Mouse (Mus musculus) embryonic facial prominence, embryonic 12.5 days (tissue): ENCODE data around the gene Tmprss3. TPM values are rescaled to one million over a fixed set of nuclear protein-coding genes. Genes with fewer than 3 reads are reported as not detected.

Experiments
- ATAC-seq: fragments of 200-750 bp; cut with Nextera tagmentation; 2 replicates; pipeline ENCODE4 v1.8.0; 2017; ENCODE audit not compliant: insufficient number of reproducible peaks, insufficient read depth, low FRiP score, low TSS enrichment
- H3K27ac ChIP-seq: fragments of 300-500 bp; sonication (generic); 2 replicates; pipeline ENCODE4 v1.5.1; 2016; ENCODE audit warnings: mild to moderate bottlenecking
- H3K27me3 ChIP-seq: fragments of 300-500 bp; sonication (generic); 2 replicates; pipeline ENCODE4 v1.6.1; 2016; ENCODE audit warnings: mild to moderate bottlenecking, moderate library complexity
- H3K36me3 ChIP-seq: fragments of 300-500 bp; sonication (generic); 2 replicates; pipeline ENCODE4 v1.6.1; 2016; ENCODE audit warnings: mild to moderate bottlenecking
- H3K4me1 ChIP-seq: fragments of 300-500 bp; sonication (generic); 2 replicates; pipeline ENCODE4 v1.6.1; 2016
- H3K4me2 ChIP-seq: fragments of 300-500 bp; sonication (generic); replicated peaks from 2 replicates; pipeline ENCODE4 v1.6.1; 2016; ENCODE audit warnings: mild to moderate bottlenecking, moderate library complexity
- H3K4me3 ChIP-seq: fragments of 300-500 bp; sonication (generic); 2 replicates; pipeline ENCODE4 v1.5.1; 2016; ENCODE audit warnings: mild to moderate bottlenecking
- H3K9ac ChIP-seq: fragments of 300-500 bp; sonication (generic); 2 replicates; pipeline ENCODE4 v1.6.1; 2016; ENCODE audit warnings: mild to moderate bottlenecking, moderate library complexity
- H3K9me3 ChIP-seq: fragments of 300-500 bp; sonication (generic); 2 replicates; pipeline ENCODE4 v1.6.1; 2016; ENCODE audit warnings: mild to moderate bottlenecking, moderate library complexity
- WGBS: fragments of 180-500 bp; shearing (Covaris S2); methylation state at CpG from one replicate; pipeline ENCODE4 v1.1.7; 2016; 5-methylcytosine and 5-hydroxymethylcytosine counted together
- polyA plus RNA-seq: library from polyadenylated mRNA; unstranded; fragments of >200 nt; fragmentation: Nextera tagmentation; extraction: Ambion mirVana; gene quantifications from 2 replicates; pipeline ENCODE4 v1.2.1, GENCODE M21; 2016

Tmprss3 gene
- polyA plus RNA-seq, 1 experiment from 2014 or later = 0.05 TPM

GRCm38 (mm10) chr17:31153785-31154184 lies 45.0 kb downstream of the Tmprss3 start:
- Histone ChIP-seq H3K4me3 (no peak overlapping the region), H3K4me2 (no peak overlapping the region), H3K27ac (no peak overlapping the region), H3K9ac (no peak overlapping the region), H3K27me3 (no peaks in the 10 kb centered on the region), H3K36me3 (no peaks in the 10 kb centered on the region), H3K9me3 (no peaks in the 10 kb centered on the region), H3K4me1 (no peaks in the 10 kb centered on the region)
- WGBS = 74% methylated on average over 8 of the region's 8 CpGs
- no peak for ATAC-seq

- Histone ChIP-seq H3K36me3 (no peaks in the 10 kb centered on the region), H3K4me2 (no peak overlapping the region), H3K27ac (no peak overlapping the region), H3K4me1 (no peaks in the 10 kb centered on the region), H3K4me3 (no peak overlapping the region), H3K9me3 (no peaks in the 10 kb centered on the region), H3K9ac (no peak overlapping the region), H3K27me3 (no peaks in the 10 kb centered on the region)
- no peak for ATAC-seq
- WGBS = 79% methylated on average over 9 of the region's 9 CpGs
These were observed 45.7 kb downstream of the Tmprss3 start for GRCm38 (mm10) chr17:31152966-31153499.

- Histone ChIP-seq H3K9ac (no peak overlapping the region), H3K4me1 (no peaks in the 10 kb centered on the region), H3K27me3 (no peaks in the 10 kb centered on the region), H3K9me3 (no peaks in the 10 kb centered on the region), H3K4me3 (no peak overlapping the region), H3K36me3 (no peaks in the 10 kb centered on the region), H3K4me2 (no peak overlapping the region), H3K27ac (no peak overlapping the region)
- no peak for ATAC-seq
- 53% methylated on average over 5 of the region's 5 CpGs for WGBS
These were observed 46.3 kb downstream of the Tmprss3 start for GRCm38 (mm10) chr17:31152512-31152911.

DNA sequence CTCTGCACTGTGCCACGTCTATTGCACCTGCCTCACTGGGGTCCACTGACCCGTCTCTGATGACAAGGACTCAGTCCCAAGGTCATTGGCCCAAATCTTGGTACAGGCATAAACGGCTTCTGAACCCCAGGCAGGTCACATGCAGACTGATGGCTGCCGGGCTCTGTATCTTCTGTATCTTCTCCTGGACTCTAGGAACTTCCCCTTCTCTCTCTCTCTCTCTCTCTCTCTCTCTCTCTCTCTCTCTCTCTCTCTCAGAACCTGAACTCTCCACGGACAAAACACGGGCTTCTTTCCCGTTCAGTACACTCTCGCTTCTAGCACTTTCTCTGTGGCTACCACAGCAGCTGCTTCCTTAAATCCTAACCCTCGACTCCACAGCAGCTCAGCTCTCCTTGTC lies 52.8 kb downstream of the Tmprss3 start:
- no peaks in the 10 kb centered on the region for H3K4me1 ChIP-seq
- peaks cover 3% of the 10 kb centered on the region; the same call in 1 of the 2 replicates for H3K9me3 ChIP-seq
- H3K4me3 ChIP-seq = no peak overlapping the region
- H3K27me3 ChIP-seq = no peaks in the 10 kb centered on the region
- 84% methylated on average over 9 of the region's 9 CpGs for whole genome bisulfite sequencing
- no peaks in the 10 kb centered on the region for H3K36me3 ChIP-seq
- H3K9ac ChIP-seq = no peak overlapping the region
- no peak overlapping the region for H3K4me2 ChIP-seq
- no peak for ATAC-seq
- H3K27ac ChIP-seq = no peak overlapping the region

- Histone ChIP-seq H3K4me1 (no peaks in the 10 kb centered on the region), H3K27ac (no peak within 1 kb of the TSS), H3K36me3 (no peaks in the 10 kb centered on the region), H3K27me3 (no peaks in the 10 kb centered on the region), H3K9me3 (peaks cover 3% of the 10 kb centered on the region; the same call in 1 of the 2 replicates), H3K4me3 (no peak within 1 kb of the TSS), H3K9ac (no peak within 1 kb of the TSS), H3K4me2 (no peak within 1 kb of the TSS)
- 73% methylated on average over 15 of the region's 15 CpGs for WGBS
- no peak for ATAC-seq
These were observed 54.4 kb downstream of the Tmprss3 start, which contains the start of gene Tff2 for GRCm38 (mm10) chr17:31144040-31145037. Gene Tff2 (minus strand): TSS chr17:31144282.

- H3K4me3 ChIP-seq = no peak overlapping the region
- 89% methylated on average over 7 of the region's 7 CpGs for WGBS
These were observed 56.7 kb downstream of the Tmprss3 start for GRCm38 (mm10) chr17:31142116-31142515.

DNA sequence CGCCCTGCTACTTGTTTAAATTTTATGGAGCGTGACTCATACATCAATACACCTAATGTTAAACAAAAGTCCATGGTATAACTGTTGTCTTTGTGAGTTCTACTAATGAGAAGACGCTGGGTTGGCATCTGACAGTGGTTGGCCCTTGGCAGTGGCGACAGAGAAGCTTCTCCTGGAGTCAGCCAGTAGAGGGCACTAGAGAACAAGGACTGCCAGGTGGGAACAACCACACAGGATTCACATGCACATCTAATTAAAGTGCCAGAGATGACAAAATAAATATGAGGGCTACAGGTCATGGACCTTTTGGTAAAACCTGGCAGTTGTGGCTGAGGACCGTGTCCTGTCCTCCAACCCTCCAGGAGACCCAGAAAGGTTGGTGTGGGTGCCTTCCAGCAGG lies 60.4 kb downstream of the Tmprss3 start:
- H3K9ac ChIP-seq = no peak overlapping the region
- no peak overlapping the region for H3K4me3 ChIP-seq
- no peaks in the 10 kb centered on the region for H3K4me1 ChIP-seq
- WGBS = 19% methylated on average over 5 of the region's 5 CpGs
- H3K27ac ChIP-seq = no peak overlapping the region
- H3K9me3 ChIP-seq = no peaks in the 10 kb centered on the region
- no peak for ATAC-seq
- H3K4me2 ChIP-seq = no peak overlapping the region
- H3K36me3 ChIP-seq = no peaks in the 10 kb centered on the region
- no peaks in the 10 kb centered on the region for H3K27me3 ChIP-seq

More at GRCm38 (mm10) chr17:31142116-31142515, 56.7 kb downstream of the Tmprss3 start:
- no peaks in the 10 kb centered on the region for H3K36me3 ChIP-seq
- no peak overlapping the region for H3K4me2 ChIP-seq
- no peak overlapping the region for H3K9ac ChIP-seq
- no peaks in the 10 kb centered on the region for H3K4me1 ChIP-seq
- H3K9me3 ChIP-seq = peaks cover 3% of the 10 kb centered on the region; the same call in 1 of the 2 replicates
- ATAC-seq = no peak
- H3K27me3 ChIP-seq = no peaks in the 10 kb centered on the region
- no peak overlapping the region for H3K27ac ChIP-seq

- Histone ChIP-seq H3K4me2 (no peak overlapping the region), H3K36me3 (no peaks in the 10 kb centered on the region), H3K4me1 (no peaks in the 10 kb centered on the region), H3K4me3 (no peak overlapping the region), H3K9me3 (no peaks in the 10 kb centered on the region), H3K27me3 (no peaks in the 10 kb centered on the region), H3K27ac (no peak overlapping the region), H3K9ac (no peak overlapping the region)
- ATAC-seq = no peak
- 81% methylated on average over 1 of the region's 1 CpGs for WGBS
These were observed 62.0 kb downstream of the Tmprss3 start for GRCm38 (mm10) chr17:31136821-31137220.

DNA sequence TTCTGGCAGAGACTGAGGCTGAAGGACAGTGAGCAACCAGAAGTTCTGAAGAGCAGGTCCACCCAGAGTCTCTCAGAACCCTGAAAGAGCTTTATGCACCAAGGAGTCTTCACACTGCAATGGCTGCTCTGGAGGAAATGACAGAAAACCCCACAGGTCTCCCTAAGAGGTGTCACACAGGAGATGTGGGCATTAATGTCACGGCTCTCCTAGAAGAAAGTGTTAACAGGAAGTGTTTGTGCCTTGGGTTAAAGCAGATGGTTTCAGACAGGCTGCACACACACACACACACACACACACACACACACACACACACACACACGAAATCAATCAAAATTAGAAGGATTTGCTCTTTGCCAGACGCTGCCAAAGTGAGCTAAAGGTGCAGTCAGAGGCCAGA lies 62.5 kb downstream of the Tmprss3 start:
- no peaks in the 10 kb centered on the region for H3K27me3 ChIP-seq
- H3K9ac ChIP-seq = no peak overlapping the region
- WGBS = 48% methylated on average over 3 of the region's 3 CpGs
- ATAC-seq = no peak
- no peaks in the 10 kb centered on the region for H3K9me3 ChIP-seq
- no peak overlapping the region for H3K4me3 ChIP-seq
- no peak overlapping the region for H3K27ac ChIP-seq
- no peak overlapping the region for H3K4me2 ChIP-seq
- no peaks in the 10 kb centered on the region for H3K36me3 ChIP-seq
- H3K4me1 ChIP-seq = no peaks in the 10 kb centered on the region

DNA sequence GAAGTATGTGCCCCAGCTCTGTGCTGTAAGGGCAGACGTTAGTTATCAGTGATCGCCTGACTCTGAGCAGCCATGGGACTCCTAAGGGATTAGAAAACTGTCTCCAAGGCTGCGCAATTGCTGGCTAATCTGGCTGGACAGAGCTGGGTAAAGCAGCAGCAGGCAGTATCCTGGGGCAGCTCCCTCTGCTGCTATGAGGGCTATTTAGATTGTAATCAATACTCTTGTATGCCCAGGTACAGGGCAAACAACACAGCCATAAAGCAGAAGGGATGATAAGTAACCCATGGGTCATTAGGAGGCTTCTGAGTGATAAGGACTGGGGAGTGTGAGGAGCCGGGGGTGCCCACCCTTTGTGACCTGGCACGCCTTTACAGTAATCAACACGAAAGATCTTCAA lies 63.9 kb downstream of the Tmprss3 start:
- H3K36me3 ChIP-seq = no peaks in the 10 kb centered on the region
- ATAC-seq = no peak
- H3K27ac ChIP-seq = no peak overlapping the region
- no peaks in the 10 kb centered on the region for H3K4me1 ChIP-seq
- no peak overlapping the region for H3K4me2 ChIP-seq
- no peaks in the 10 kb centered on the region for H3K9me3 ChIP-seq
- no peaks in the 10 kb centered on the region for H3K27me3 ChIP-seq
- no peak overlapping the region for H3K4me3 ChIP-seq
- H3K9ac ChIP-seq = no peak overlapping the region
- WGBS = 82% methylated on average over 6 of the region's 6 CpGs

DNA sequence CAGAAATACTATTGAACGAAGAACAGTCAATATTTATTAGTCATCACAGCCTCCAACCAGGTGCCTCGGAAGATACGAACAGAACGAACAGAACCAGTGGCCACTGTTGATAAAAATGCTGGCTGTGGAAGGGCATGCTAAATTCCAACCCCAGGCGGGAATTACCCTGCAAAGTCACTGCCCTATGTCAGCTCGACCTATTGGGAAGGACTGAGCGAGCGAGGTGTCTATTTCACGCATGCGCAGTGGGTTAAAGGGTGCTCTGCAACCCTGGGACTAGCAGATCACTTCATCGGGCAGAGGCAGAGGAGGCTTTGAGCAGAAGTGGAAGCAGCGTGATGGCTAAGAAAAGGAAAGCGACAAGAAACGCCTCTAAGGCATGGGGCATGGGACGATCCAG lies 65.0 kb downstream of the Tmprss3 start:
- H3K4me2 ChIP-seq = no peak overlapping the region
- no peaks in the 10 kb centered on the region for H3K36me3 ChIP-seq
- H3K9me3 ChIP-seq = no peaks in the 10 kb centered on the region
- H3K4me1 ChIP-seq = 0 out of 2 replicates have a peak, but pooled peaks cover 2% of the 10 kb centered on the region
- WGBS = 75% methylated on average over 15 of the region's 15 CpGs
- no peak overlapping the region for H3K4me3 ChIP-seq
- H3K27ac ChIP-seq = no peak overlapping the region
- no peak overlapping the region for H3K9ac ChIP-seq
- ATAC-seq = no peak
- no peaks in the 10 kb centered on the region for H3K27me3 ChIP-seq

DNA sequence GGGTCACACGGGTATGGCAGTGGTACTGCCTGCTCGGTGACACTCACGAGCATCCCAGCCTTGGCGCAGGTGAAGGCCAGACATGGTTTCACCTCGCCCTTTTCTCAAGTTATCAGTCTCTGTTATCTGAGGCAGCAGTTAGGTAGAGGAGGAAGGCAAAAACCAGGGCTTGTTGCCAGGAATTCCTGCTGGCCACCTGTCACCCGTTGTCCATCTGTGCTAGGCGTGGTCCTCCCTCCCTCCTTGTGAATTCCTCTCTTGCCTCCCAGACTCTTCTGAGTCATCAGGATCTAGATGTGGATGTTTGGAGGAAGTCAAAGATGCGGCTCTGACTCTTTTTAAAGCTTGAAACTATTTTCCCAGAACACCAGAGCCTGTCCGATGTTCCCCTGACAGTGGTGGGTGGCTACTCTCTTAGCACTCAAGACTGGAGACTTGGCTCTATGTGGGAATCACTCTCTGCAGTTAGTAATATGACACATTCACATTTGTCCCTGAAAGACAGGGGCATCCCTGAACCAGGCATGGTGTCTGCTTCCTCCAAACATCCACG lies 67.4 kb downstream of the Tmprss3 start:
- Histone ChIP-seq H3K27ac (no peak overlapping the region), H3K9me3 (no peaks in the 10 kb centered on the region), H3K4me3 (no peak overlapping the region), H3K4me2 (no peak overlapping the region), H3K36me3 (no peaks in the 10 kb centered on the region), H3K9ac (no peak overlapping the region), H3K4me1 (0 out of 2 replicates have a peak, but pooled peaks cover 2% of the 10 kb centered on the region), H3K27me3 (no peaks in the 10 kb centered on the region)
- ATAC-seq = no peak
- WGBS = 83% methylated on average over 10 of the region's 10 CpGs
